Mouse (Mus musculus) liver, embryonic 11.5 days (tissue): ENCODE data around the gene Cep112. TPM values are rescaled to one million over a fixed set of nuclear protein-coding genes. Genes with fewer than 3 reads are reported as not detected.
A peak's percentile ranks its signal among the peaks of the same experiment; 100 is the strongest.

Experiments
- ATAC-seq: fragments of 200-750 bp; cut with Nextera tagmentation; replicated peaks from 2 replicates; pipeline ENCODE4 v1.8.0; 2017; ENCODE audit warnings: moderate number of reproducible peaks, mild to moderate bottlenecking, moderate TSS enrichment, moderate library complexity; ENCODE audit not compliant: low FRiP score
- DNase-seq: peaks from one replicate; pipeline ENCODE4 v3.0.0-alpha.2; 2017; ENCODE audit warnings: low spot score
- H3K27ac ChIP-seq: fragments of 300-500 bp; sonication (generic); 2 replicates; pipeline ENCODE4 v1.5.1; 2014; ENCODE audit warnings: mild to moderate bottlenecking, low read depth, low read length, control low read depth
- H3K27me3 ChIP-seq: fragments of 300-500 bp; sonication (generic); replicated peaks from 2 replicates; pipeline ENCODE4 v1.6.1; 2014; ENCODE audit warnings: low read length, mixed read lengths; ENCODE audit not compliant: control insufficient read depth, insufficient read depth
- H3K36me3 ChIP-seq: fragments of 300-500 bp; sonication (generic); 2 replicates; pipeline ENCODE4 v1.6.1; 2014; ENCODE audit warnings: mild to moderate bottlenecking, low read length, moderate library complexity, mixed read lengths; ENCODE audit not compliant: control insufficient read depth, insufficient read depth
- H3K4me1 ChIP-seq: fragments of 300-500 bp; sonication (generic); replicated peaks from 2 replicates; pipeline ENCODE4 v1.6.1; 2014; ENCODE audit warnings: low read length, mixed read lengths; ENCODE audit not compliant: control insufficient read depth, insufficient read depth
- H3K4me2 ChIP-seq: fragments of 300-500 bp; sonication (generic); 2 replicates; pipeline ENCODE4 v1.6.1; 2014; ENCODE audit warnings: mild to moderate bottlenecking, control low read depth, moderate library complexity
- H3K4me3 ChIP-seq: fragments of 300-500 bp; sonication (generic); 2 replicates; pipeline ENCODE4 v1.5.1; 2014; ENCODE audit warnings: low read depth, low read length, control low read depth
- H3K9ac ChIP-seq: fragments of 300-500 bp; sonication (generic); 2 replicates; pipeline ENCODE4 v1.6.1; 2014; ENCODE audit warnings: low read depth, low read length, control low read depth
- H3K9me3 ChIP-seq: fragments of 300-500 bp; sonication (generic); 2 replicates; pipeline ENCODE4 v1.6.1; 2016; ENCODE audit warnings: low read length, inconsistent platforms, mixed read lengths; ENCODE audit not compliant: control insufficient read depth
- WGBS: fragments of 180-500 bp; shearing (Covaris S2); extraction: QIAGEN DNeasy Blood & Tissue Kit; methylation state at CpG from one replicate; pipeline ENCODE4 v1.1.7; 2014; 5-methylcytosine and 5-hydroxymethylcytosine counted together
- polyA plus RNA-seq: library from polyadenylated mRNA; unstranded; fragments of >200 nt; fragmentation: Nextera tagmentation; extraction: Ambion mirVana; gene quantifications from 2 replicates; pipeline ENCODE4 v1.2.1, GENCODE M21; 2014

The Cep112 gene
- polyA plus RNA-seq = 3.9 and 5.7 TPM in 2 replicates

- Histone ChIP-seq H3K27ac (no peak within 1 kb of the TSS), H3K4me2 (peak within 1 kb of the TSS; percentile 95)
These were observed at the start of gene Cep112 for GRCm38 (mm10) chr11:108424889-108425591. TSS of gene Cep112 (plus strand) at chr11:108425192.

GRCm38 (mm10) chr11:108376815-108377214, 48.2 kb upstream of the Cep112 start:
- no peaks in the 10 kb centered on the region for H3K36me3 ChIP-seq
- no peak overlapping the region for H3K4me3 ChIP-seq
- no peak for DNase-seq
- WGBS = 83% methylated on average over 7 of the region's 7 CpGs
- no peaks in the 10 kb centered on the region for H3K27me3 ChIP-seq
- H3K4me2 ChIP-seq = no peak overlapping the region
- H3K9me3 ChIP-seq = no peaks in the 10 kb centered on the region
- H3K4me1 ChIP-seq = no peaks in the 10 kb centered on the region
- no peak overlapping the region for H3K9ac ChIP-seq
- H3K27ac ChIP-seq = no peak overlapping the region
- no peak for ATAC-seq

More at GRCm38 (mm10) chr11:108424889-108425591, at the start of gene Cep112:
- 1% methylated on average over 61 of the region's 61 CpGs for WGBS
- H3K9ac ChIP-seq = peak within 1 kb of the TSS; percentile 68
- ATAC-seq (peak; percentile 97), DNase-seq (peak; percentile 89)
- H3K4me3 ChIP-seq = peak within 1 kb of the TSS; percentile 72
- peaks cover 5% of the 10 kb centered on the region for H3K27me3 ChIP-seq
- no peaks in the 10 kb centered on the region for H3K9me3 ChIP-seq
- no peaks in the 10 kb centered on the region for H3K36me3 ChIP-seq
- no peaks in the 10 kb centered on the region for H3K4me1 ChIP-seq

DNA sequence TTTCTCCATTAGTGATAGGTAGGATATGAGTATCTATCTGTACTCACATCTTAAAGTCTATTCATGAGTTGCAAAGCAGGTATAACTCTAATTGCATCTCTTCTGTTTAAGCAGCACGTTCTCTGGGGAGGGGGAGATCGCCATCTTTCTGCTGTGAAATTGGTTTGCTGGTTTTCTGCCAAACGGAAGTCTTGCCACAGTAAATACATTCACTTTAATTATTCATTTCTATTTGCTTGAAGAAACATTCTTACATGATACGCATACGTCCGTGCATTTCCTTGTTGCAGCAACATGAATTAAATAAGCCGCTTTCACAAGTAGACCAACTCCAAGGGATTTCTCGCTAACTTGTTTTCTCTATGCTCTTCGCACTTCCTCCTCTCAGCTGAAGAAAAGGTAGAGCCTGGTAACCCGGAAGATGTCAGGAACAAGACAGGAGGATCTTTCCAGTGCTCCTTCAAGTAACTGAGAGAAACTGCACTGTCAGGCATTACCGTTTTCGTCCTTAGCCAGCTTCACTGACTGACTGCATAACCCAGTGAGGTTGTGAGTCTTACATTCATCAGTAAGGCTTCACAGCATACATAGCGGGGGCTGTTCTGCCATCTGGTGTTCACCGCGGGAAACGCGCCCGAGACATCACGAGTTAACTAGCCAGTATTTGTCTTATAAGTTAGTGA, 47.2 kb upstream of the Cep112 start:
- H3K36me3 ChIP-seq = no peaks in the 10 kb centered on the region
- no peak overlapping the region for H3K9ac ChIP-seq
- H3K27ac ChIP-seq = no peak overlapping the region
- no peaks in the 10 kb centered on the region for H3K9me3 ChIP-seq
- ATAC-seq (peak; percentile 60; the same call in 1 of the 2 replicates), DNase-seq (peak; percentile 75)
- H3K4me1 ChIP-seq = no peaks in the 10 kb centered on the region
- WGBS = 41% methylated on average over 19 of the region's 19 CpGs
- H3K4me3 ChIP-seq = no peak overlapping the region
- H3K27me3 ChIP-seq = no peaks in the 10 kb centered on the region
- no peak overlapping the region for H3K4me2 ChIP-seq

DNA sequence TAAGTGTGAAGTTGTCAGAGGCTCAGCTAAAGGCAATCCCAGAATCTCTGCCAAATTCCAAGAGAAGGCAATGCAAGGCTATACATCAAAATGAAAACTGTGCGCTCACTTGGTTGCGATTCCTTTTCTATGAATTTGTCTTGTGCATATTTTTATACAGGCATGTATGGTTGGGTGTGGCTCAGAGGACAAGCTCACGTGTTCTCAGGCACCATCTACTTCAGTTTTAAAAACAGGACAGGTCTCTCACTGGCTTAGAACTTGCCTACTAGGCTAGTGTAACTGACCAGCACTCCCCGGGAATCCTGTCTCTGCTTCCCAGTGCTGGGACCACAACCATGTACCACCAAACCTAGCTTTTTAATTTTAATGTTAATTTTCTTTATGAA, 46.6 kb upstream of the Cep112 start:
- ATAC-seq = no peak
- H3K36me3 ChIP-seq = no peaks in the 10 kb centered on the region
- H3K4me1 ChIP-seq = no peaks in the 10 kb centered on the region
- 74% methylated on average over 4 of the region's 4 CpGs for WGBS
- H3K27ac ChIP-seq = no peak overlapping the region
- no peak overlapping the region for H3K4me2 ChIP-seq
- H3K9me3 ChIP-seq = no peaks in the 10 kb centered on the region
- no peak for DNase-seq
- no peak overlapping the region for H3K4me3 ChIP-seq
- H3K9ac ChIP-seq = no peak overlapping the region
- no peaks in the 10 kb centered on the region for H3K27me3 ChIP-seq

DNA sequence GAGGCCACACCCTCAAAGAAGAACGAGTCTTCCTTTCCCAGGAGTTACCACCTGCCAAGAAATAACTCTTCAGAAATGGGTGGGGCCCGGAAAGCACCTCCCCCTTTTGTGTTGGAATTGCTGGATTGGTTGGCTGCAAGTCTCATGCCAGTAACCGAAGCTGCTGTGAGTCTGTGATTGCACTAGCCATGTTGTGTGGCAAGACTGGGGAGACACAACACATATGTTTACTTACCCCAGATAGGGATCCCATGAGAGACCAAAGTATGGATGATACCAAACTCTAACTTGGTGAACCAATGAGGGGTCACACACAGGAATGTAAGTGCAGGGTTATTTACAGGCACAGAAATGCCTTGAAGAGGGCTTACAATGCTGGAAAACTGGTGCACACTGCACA, 42.3 kb upstream of the Cep112 start:
- Histone ChIP-seq H3K4me2 (no peak overlapping the region), H3K27me3 (no peaks in the 10 kb centered on the region), H3K4me3 (no peak overlapping the region), H3K9me3 (no peaks in the 10 kb centered on the region), H3K4me1 (no peaks in the 10 kb centered on the region), H3K36me3 (no peaks in the 10 kb centered on the region), H3K9ac (no peak overlapping the region), H3K27ac (no peak overlapping the region)
- ATAC-seq (no peak), DNase-seq (no peak)
- WGBS = 66% methylated on average over 3 of the region's 3 CpGs

DNA sequence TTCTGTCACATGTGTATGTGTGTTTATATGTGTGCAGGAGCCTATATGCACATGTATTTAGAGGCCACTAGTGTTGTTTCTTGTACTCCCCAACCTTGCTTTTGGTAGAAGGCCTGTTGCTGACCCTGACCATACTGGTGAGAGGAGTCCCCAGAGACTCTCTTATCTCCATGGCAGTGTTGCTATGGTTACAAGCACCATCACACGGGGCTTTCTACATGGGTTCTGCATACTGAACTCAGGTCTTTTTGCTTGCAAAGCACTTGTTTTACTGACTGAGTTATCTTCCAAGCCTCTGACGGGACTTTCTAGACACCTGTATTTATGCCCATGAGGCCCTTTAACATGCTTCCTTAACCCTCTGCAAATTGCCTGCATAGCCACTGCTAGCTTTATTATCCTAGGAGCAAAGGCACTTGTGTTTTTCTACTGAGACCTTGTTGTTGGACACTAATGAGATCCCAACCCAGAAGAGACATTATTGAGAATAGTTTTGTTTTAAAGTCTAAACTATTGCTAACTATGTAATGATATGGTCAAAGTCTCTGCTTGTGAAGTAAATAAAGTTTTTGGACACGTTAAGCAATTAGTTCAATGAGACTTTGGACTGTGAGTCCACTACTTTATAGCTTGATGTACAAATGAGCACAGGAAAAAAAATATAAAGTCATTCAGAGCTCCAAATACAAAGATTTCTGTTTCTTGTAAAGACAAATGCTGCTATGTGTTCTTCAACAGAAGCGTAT, 39.9 kb upstream of the Cep112 start:
- Histone ChIP-seq H3K9me3 (no peaks in the 10 kb centered on the region), H3K9ac (no peak overlapping the region), H3K4me1 (no peaks in the 10 kb centered on the region), H3K27me3 (no peaks in the 10 kb centered on the region), H3K4me3 (no peak overlapping the region), H3K36me3 (no peaks in the 10 kb centered on the region), H3K4me2 (no peak overlapping the region), H3K27ac (no peak overlapping the region)
- DNase-seq (no peak), ATAC-seq (no peak)
- WGBS = 54% methylated on average over 4 of the region's 4 CpGs

DNA sequence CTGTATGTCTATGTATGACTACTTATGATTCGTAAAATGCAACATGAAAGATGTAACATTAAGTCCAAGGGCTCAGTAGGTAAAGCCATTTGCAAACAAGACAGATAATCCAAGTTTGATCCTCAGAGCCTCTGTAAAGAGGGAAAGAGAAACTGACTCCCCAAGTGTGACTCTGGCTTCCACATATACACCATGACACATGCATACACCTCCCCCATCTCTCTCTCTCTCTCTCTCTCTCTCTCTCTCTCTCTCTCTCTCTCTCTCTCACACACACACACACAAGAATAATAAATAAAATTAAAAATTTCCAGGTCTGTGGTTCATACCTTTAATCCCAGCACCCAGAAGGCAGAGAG, 39.3 kb upstream of the Cep112 start:
- no peaks in the 10 kb centered on the region for H3K9me3 ChIP-seq
- H3K36me3 ChIP-seq = no peaks in the 10 kb centered on the region
- ATAC-seq (no peak), DNase-seq (no peak)
- H3K4me1 ChIP-seq = no peaks in the 10 kb centered on the region
- no peak overlapping the region for H3K9ac ChIP-seq
- no peak overlapping the region for H3K27ac ChIP-seq
- no peak overlapping the region for H3K4me2 ChIP-seq
- no peaks in the 10 kb centered on the region for H3K27me3 ChIP-seq
- 80% methylated on average over 1 of the region's 1 CpGs for WGBS
- H3K4me3 ChIP-seq = no peak overlapping the region

GRCm38 (mm10) chr11:108395061-108395460, 29.9 kb upstream of the Cep112 start:
- no peaks in the 10 kb centered on the region for H3K4me1 ChIP-seq
- no peaks in the 10 kb centered on the region for H3K27me3 ChIP-seq
- H3K27ac ChIP-seq = no peak overlapping the region
- H3K4me2 ChIP-seq = no peak overlapping the region
- WGBS = 82% methylated on average over 9 of the region's 9 CpGs
- ATAC-seq (no peak), DNase-seq (no peak)
- H3K36me3 ChIP-seq = no peaks in the 10 kb centered on the region
- no peak overlapping the region for H3K9ac ChIP-seq
- H3K4me3 ChIP-seq = no peak overlapping the region
- no peaks in the 10 kb centered on the region for H3K9me3 ChIP-seq
